ENCODE assay signal across 8 mouse cellular contexts in the genomic region with DNA sequence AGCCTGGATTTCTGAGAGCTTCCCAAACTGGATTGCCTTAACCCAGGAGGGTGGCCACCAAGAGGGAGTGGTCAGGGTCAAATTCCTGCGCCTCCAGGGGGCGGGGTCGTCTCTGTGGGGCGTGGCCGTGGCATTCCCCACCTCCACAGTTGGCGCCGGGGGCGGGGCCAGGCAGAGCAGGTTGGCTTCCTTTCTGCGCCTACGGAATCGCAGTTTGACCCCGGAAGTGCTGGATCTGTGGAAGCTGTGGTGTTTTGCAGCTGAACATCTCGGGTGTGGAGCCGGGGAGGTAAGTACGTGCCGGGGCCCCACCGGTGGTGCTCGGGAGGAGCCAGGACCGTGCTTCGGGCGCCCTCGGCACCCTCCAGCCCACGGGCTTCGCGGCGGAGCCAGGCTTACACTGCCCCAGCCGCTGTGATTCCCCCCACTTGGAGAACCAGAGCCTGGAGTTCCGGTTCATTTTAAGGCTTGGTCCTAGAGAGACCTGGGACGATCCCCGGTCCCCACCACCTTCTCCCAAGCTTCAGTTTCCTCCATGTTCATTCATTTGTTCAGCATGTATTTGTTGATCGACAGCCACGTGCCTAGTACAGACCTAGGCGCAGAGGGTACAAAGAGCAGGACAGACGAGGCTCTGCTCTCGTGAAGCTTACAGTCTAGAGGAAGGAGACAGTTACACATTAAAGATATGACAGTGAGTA. TPM values are rescaled to one million over a fixed set of nuclear protein-coding genes. Genes with fewer than 3 reads are reported as not detected.
DNase-seq lines count a peak whose midpoint lies in the region; ATAC-seq lines count a peak whose summit lies in the region.

A gene (plus strand): TSS at position 214 of the 701 bp plus-strand sequence.

- H3K27ac ChIP-seq in hindbrain, embryonic 12.5 days = peak within 1 kb of the TSS; percentile 46; the same call in 1 of the 2 replicates

- H3K9ac ChIP-seq in hindbrain, embryonic 12.5 days = peak within 1 kb of the TSS; percentile 79

- DNase-seq in Muller cell, postnatal 12 days (ENCODE audit: inconsistent ontology term) = peak; percentile 97
- peak; percentile 84 for DNase-seq in cerebellum, adult 9-11 months
- DNase-seq in frontal cortex, postnatal 10 days (ENCODE audit: low spot score in 2 of 2) = peak; percentile 79 to 86
- peak; percentile 82 to 88 for DNase-seq in layer of hippocampus, postnatal 14 days (ENCODE audit: low spot score in 2 of 2)
- DNase-seq in lung, postnatal 14 days = peak; percentile 98
- DNase-seq in retina, adult 2 months (ENCODE audit: low read depth, low spot score) = peak; percentile 69
- DNase-seq in thymus, postnatal 36 days = peak; percentile 91 to 93

- H3K4me2 ChIP-seq in hindbrain, embryonic 12.5 days (replicated peaks) = peak within 1 kb of the TSS; percentile 86

- peak within 1 kb of the TSS; percentile 86 for H3K4me3 ChIP-seq in hindbrain, embryonic 12.5 days

- peak; percentile 86 for ATAC-seq in hindbrain, embryonic 12.5 days (ENCODE audit: low FRiP score)

- peaks cover 13% of the 10 kb centered on the region for H3K4me1 ChIP-seq in hindbrain, embryonic 12.5 days

- no peaks in the 10 kb centered on the region for H3K27me3 ChIP-seq in hindbrain, embryonic 12.5 days

- WGBS in hindbrain, embryonic 12.5 days = under 1% methylated on average over 35 of the region's 35 CpGs

- no peaks in the 10 kb centered on the region for H3K9me3 ChIP-seq in hindbrain, embryonic 12.5 days (replicated peaks)

- peaks cover 14% of the 10 kb centered on the region for H3K36me3 ChIP-seq in hindbrain, embryonic 12.5 days

RNA-seq across cellular contexts. Expression of the gene that starts here (rescaled TPM):
- 30.4 and 35.5 TPM in 2 replicates for polyA plus RNA-seq in hindbrain, embryonic 12.5 days (2016; fragmentation: Nextera tagmentation; extraction: Ambion mirVana)
- 10 to 100 TPM; 24.1 to 24.4 TPM for total RNA-seq in layer of hippocampus, postnatal 14 days (2021)

Comparison
In these comparisons a context has a peak if more than half of its experiments do, and no peak if none do; other contexts are left out.
1. Peak in every context shown above with its lines: DNase-seq, ATAC-seq, H3K4me3 ChIP-seq and H3K27ac ChIP-seq.